Mouse (Mus musculus): Measurements from ENCODE around the gene Synj2.

Synj2 gene

DNA sequence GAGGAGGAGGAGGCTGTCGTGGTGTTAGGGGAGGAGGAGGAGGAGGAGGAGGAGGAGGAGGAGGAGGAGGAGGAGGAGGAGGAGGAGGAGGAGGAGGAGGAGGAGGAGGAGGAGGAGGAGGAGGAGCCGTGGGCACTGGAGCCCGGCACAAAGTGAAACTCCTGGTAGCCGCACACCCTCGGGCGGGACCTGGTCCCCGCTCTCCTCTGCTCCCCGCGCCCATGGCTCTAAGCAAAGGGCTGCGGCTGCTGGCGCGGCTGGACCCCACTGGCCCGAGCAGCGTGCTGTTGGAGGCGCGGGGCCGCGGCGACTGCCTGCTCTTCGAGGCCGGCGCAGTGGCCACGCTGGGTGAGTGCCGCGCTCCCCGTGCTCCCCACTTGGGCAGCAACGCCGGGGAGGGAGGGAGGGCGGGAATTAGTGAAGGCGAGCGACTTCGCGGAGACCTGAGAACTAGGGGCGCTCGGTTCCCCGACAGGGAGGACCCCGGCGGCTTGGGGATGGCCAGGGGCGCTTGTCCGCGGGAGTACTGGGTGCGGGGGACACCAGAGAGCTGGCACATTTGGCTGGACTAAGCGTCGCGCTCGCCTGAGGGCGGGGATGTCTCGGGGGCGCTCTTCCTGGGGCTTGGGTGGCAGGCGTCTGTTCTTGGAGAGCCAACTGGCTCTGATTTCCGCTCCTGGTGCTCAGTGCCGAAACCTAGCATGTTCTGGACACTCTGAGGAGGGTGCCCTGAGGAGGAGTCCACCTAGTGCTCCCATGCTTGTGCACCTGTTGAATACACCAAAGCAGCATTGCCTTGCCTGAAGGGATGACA is at the start of gene Synj2:
Gene Synj2 (plus strand): TSS at position 51 of the 814 bp plus-strand sequence.
- peak; percentile 45 for DNase-seq (ENCODE audit: low spot score)

DNA sequence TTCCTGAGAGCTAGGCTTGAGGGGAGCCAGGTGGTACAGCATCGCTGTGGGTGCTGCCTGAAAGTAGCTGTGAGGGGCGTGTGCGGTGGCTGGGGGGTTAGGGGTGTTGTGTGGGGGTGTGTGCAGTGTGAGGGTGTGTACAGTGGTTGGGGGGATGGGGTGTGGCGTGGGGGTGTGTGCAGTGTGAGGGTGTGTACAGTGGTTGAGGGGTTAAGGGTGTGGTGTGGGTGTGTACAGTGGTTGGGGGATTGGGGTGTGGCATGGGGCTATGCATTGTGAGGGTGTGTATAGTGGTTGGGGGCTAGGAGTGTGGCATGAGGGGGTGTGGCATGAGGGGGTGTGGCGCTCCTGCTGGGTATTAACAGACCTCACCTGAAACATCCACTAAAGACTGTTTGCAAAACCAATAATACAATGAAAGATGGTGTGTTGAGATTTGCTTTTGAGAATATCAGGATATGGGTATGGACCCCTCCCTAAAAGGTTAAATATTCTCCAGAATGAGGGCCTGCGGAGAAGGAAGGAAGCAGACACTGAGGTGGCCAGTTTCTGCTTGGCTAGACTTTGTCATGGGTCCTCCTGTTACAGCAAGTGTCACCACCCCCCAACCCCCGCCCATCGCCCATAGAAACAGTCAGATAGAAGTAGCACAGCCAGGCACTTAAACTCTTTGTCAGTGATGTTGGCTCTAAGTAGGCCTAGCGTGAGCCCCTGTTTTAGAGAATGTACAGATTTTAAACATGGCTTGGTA is 49.0 kb upstream of the Synj2 start:
- DNase-seq (ENCODE audit: low spot score): no peak

DNA sequence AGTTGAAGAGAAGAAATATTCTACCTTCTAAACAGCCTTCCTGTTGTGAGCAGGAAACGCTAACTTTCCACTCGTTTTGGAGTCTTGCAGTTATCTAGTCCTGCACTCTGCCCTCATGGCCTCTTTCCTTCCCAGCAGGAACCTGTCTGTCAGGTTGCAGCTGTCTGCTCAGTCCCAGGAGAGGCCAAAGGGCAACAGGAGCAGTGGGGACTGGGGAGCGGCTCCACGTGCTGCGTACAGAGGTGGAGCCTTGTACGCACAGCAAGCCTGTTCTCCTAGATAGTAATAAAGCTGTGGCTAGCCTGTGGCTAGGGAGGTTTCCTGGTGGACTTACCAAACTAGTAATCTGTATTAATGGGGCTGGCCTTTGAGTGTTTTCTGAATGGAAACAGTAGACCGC is 48.0 kb upstream of the Synj2 start:
- no peak for DNase-seq (ENCODE audit: low spot score)

DNA sequence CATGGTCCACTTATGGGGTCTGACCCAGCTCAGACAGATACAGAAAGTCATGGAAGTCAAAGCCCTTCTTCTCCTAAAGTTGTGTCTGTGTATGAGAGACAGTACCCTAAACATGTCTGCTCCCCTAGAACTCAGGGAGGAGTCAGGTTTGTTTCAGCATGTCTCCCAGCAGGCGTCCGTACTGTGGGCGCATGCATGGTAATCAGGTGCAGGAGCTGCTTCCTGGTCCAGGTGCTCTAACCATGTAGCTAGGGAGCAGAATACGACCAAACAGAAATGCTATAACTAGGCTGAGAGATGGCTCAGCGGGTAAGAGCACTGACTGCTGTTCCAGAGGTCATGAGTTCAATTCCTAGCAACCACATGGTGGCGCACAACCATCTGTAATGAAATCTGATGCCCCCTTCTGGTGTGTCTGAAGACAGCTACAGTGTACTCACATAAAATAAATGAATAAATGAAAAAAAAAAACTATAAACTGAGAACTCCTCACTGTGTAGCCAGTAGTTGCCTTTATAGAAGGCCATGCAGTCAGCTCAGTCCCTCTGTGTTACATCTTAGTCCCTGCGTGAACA is 47.4 kb upstream of the Synj2 start:
- DNase-seq (ENCODE audit: low spot score): no peak

DNA sequence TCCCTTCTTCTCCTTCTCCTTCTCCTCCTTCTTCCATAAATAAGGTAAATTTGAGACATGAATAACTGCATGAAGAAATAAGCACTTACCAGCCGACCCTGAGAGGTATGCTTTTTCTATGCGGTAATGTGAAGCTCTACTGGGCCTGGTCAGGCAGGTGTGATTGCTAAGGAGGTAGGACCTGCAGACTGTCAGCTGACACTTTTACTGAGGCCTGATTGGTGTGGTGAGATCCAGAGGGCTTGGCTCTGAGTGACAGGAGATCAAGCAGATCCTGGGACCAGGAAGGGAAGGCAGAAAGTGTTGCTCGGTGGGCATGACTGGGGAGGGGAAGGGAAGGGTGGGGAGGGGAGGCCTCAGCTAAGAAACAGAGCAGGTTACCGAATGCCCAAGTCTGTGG is 45.0 kb upstream of the Synj2 start:
- no peak for DNase-seq (ENCODE audit: low spot score)

DNA sequence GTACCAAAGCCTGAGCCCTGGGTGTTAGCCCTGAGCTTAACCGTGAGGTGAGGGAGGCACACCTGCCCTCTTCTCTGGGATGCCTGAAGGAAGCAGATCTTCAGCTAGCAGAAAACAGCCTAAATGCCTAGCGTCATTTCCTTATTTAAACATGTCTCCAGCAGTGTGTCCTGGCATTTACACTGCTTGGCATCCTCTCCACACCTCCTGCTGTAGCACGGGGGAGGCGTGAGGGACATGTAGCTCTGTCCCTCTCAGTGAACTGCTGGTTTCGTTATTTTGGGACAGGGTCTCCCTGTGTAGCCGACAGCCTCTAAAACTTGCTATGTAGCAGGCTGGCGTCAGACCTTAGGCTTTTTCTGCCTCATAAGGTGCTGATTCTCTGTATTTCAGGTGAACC is 44.5 kb upstream of the Synj2 start:
- DNase-seq (ENCODE audit: low spot score): no peak

DNA sequence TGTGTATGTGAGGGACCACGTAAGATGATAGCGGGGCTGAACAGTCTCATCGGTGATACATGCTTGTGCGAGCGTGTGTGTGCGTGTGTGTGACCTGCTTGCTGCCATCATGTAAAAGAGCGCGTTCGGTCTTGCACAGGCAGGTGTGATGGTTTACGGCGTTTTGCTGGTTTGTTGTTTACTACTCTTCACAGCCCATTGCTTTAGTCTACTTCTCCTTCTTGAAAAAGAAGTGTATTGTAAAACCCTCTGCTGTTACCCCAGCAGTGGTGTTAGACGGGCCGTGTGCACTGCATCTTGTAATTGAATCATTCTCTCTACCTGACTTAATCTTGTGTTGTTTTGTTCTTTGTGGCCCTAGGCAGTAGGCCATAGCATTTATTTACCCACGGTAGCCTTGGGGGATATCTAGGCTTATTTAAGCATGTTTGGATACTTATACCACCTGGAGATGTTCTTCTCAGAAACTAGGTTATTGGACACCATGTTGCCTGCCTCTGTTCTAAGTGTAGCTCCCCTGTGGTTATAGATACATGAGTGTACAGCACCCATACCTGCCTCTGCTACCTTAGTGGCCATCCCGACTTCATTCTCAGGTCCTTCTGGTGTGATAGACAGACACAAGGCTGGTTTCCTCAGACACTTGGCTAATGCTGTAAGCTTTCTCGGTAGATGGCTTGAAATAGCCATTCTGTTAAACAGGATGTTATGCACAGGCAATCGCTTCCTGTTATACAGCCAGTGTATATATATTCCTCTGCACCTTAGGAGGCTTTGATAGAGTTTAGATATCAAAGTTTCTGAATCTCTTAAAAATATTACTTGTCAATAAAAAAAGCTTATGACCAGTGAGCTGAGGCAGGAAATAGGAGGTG is 43.5 kb upstream of the Synj2 start:
- no peak for DNase-seq (ENCODE audit: low spot score)

DNA sequence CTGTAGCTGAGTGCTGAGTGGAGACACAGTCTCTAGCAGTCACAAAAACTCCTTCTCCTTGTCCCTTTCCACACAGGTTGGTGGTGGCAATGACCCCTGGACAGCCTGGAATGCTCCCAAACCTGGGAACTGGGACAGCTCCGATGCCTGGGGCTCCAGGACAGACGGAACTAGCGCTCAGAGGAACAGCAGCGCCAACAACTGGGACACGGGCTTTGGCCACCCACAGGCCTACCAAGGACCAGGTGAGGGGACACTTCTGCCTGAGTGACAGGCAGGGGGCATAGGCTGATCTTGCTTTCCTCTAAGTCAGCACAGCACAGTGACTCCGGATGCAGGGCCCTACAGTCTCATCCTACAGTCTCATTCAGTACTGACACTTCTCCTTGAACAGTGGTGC is 41.8 kb upstream of the Synj2 start:
- DNase-seq (ENCODE audit: low spot score): no peak

DNA sequence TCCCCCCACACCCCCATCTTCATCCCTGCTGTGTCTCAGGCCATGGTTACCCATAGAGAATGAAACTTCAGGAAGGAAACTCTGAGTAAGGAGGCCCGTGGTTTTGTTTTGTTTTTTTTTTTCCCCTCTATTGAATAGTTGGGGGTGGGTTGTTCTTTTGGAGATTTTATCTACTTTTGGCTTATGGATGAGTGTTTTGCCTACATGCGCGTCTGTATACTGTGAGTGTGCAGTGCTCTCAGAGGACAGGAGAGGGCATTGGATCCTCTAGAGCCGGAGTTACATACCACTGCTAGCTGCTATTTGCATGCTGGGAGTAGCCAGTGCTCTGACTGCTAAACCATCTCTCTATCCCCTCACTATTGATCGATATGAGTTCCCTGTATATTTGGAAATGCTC is 39.7 kb upstream of the Synj2 start:
- DNase-seq (ENCODE audit: low spot score): no peak

DNA sequence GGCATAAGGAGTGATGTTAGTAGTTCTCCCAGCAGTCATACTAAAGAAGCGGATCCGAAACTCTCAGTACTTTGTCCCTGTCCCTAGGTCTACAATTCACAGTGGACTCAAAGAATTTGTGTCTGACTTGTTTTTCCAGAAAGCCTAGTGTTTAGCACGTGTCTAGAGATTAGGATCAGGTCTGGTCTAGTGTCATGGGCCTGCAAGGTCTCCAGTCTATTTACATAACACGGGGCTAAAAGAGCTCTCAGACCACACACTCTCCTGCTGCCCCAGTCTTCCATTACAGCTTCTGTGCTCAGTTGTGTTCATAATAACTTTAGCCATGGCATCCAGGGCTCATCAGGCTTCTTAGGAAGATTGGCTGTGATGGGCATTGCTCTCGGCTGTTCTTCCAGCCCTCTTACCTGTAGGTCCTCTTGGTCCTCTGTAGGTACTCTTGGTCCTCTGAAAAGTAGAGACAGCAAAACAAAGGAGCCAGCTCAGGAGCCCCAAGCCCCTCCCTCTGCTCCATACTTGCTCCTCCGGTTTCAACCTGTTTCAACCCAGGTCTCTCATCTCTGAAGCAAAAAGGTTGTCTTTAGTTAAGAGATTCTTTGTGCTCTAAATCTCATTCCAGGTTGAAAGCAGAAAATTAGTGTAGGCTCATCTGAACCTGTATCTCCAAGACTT is 37.3 kb upstream of the Synj2 start:
- no peak for DNase-seq (ENCODE audit: low spot score)

DNA sequence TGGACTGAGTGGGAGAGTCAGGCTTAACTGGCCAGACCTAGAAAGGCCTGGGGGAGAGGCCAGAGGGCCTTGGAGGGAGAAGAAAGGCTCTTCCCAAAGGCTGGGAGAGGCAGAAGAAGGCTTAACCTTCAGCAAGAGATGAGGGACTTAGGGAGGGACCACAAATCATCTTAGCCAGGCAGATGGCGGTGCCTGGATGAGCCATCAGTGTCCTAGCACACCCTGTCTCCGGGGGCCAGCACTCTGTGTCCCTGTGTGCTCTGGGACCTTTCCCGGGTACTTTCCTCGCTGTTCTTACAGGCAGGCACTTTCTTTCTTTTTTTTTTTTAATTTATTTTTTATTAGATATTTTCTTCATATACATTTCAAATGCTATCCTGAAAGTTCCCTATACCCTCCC is 31.4 kb upstream of the Synj2 start:
- no peak for DNase-seq (ENCODE audit: low spot score)

DNA sequence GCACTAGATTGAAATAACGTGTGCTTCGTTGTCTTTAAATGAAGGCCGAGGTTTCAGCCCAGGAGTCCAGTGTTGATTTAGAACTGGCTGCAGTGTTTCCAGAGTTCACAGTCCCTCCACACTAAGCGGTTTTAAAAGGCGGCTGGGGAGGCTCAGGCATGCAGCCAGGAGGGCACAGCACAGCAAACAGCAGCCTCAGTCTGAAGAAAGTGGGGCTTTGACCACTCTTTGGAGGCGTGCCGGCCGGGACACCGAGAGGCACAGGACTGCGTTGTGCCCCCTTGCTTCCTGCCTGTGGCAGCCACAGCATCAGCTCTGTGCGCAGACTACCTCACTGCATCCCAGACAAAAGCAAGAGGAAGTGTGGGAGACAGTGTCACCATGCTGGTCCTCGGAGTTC is 29.5 kb upstream of the Synj2 start:
- DNase-seq (ENCODE audit: low spot score): peak; percentile 65

DNA sequence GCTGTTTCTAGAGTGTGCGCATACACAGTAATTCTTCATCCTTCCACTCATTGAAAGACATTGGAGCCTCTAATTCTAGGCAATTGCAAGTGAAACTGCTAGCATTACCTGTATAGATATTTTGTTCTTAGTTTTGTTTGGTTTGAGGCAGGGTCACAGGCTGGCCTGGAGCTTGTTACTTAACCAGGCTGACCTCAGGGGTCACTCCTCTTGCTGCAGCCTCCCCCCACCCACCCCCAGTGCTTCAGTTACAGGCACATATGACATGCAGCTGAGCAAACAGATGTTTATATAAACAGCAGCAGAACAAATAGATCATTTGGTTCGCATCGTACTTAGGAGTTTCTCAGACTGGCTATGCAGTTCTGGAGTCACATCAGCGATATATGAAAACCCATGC is 28.3 kb upstream of the Synj2 start:
- no peak for DNase-seq (ENCODE audit: low spot score)

DNA sequence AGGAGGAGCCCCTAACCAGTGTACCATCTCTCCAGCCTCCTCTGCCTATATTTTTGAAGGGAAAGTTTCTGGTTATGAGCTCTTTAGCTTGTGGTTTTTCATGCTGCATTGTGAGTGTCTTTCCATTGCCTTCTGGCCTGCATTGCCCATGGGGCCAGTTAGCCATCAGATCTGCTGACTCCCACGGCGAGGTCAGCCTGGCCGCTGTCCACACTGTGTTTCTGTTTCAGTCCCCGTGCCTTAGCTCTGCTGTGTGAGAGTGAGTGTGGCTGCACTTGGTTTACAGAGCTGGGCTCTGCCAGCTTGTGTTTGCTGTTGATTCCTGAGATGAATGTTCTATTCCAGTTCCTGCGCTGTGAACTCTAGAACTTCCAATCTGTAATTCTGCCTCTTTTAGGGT is 26.9 kb upstream of the Synj2 start:
- no peak for DNase-seq (ENCODE audit: low spot score)

DNA sequence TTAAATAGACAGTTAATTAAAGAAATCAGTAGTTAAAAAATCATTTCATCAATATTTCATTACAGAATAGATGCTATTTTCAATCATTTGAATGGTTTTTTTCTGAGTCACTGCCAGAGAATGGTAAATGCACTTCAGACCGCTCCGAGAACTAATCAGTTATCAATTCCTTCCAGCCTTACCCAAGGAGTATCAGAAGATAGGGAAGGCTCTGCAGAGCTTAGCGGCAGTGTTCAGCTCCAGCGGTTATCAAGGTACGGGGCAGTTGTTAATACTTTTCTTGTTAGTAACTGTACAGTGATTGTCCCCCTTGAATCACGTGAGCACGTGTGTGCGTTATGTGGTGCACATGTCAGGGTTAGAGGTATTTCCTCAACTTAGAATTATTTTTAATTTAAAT is 19.1 kb upstream of the Synj2 start:
- no peak for DNase-seq (ENCODE audit: low spot score)

DNA sequence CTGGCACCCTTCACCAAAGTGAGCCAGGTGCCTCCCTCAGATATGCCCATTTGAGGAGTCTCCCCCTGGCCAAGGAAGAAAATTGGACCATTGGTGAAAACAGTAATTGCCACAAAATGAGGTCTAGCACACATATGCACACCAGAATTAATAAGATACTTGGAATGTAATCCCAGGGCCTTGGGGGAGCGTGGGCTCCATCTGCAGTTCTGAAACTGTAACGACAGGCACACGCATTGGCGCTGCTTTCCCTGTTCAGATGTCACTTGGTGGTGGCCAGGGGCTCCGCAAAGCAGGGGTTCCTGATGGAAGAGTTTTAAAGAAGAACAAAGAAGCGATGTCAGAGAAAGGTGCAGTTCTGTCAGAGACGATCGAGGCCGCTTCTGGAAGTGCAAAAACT is 17.8 kb upstream of the Synj2 start:
- DNase-seq (ENCODE audit: low spot score): peak; percentile 63

DNA sequence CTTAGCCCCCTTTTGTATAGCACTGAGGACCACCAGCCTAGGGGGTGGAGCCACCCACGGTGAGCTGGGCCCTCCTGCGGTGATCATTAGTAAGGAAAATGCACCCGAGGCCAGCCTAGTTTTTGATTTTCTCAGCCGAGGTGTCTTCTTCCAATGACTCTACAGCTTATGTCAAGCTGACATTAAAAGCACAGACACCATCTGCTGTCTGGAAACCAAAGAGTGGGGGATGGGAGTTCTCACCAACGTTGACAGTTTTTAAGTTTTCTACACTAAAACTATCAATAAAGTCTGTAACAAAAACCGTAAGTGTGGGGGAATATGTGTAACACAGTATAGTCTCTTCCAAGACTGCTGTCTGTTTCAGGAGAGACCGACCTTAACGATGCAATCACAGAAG is 16.8 kb upstream of the Synj2 start:
- peak; percentile 26 for DNase-seq (ENCODE audit: low spot score)

DNA sequence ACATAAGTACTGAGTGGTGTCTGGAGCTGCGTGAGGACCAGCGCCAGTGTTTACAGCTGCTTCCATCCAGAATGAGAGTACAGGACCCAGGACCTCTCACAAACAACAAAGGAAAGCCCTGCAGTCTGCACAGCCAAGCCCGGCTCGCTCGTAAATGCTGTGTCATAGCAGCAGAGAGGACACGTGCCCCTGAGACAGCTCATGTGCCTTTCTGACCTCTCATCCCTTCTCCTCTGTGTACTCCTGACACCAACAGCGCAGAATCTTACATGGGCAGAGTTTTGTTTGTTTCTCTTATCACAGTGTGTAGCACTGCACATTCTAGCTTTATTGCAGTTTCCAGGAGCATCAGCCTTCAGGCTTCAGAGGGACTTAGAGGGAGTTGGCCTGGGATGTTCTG is 14.4 kb upstream of the Synj2 start:
- DNase-seq (ENCODE audit: low spot score): no peak

DNA sequence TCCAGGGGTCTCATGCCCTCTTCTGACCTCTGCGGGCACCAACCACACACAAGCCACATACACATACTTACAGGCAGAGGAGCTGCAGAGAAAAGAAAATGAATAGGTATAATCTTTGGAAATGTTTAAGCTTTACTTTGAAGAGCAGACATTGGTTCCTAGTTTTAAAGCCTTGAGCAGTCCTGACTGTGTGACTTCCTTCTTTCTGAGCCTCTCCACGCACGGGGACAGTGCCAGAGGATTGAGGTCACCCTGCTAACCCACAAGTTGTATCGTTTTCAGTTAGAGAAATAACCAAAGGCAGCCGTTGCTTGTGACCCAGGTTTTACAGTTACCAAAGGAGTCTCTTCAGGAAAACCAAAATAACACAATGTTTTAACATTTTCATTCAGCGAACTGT is 12.0 kb upstream of the Synj2 start:
- DNase-seq (ENCODE audit: low spot score): no peak

DNA sequence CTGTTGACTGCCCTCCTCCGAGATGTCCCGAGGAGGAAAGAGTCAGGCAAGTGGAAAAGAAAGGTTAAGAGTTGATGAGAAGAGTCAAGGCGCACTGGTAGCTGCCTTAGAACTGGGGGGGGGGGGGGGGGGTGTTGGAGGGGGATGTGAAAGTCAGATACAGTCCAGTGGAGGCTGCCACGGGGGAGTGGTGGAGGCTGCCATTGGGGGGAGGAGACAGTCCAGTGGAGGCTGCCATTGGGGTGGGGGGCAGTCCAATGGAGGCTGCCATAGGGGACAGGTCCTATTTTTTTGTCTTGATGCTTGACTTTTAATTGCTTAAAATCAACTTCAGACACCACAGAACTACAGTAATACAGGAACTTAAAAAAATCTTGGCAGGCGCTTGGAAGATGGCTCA is 8.9 kb upstream of the Synj2 start:
- DNase-seq (ENCODE audit: low spot score): no peak

DNA sequence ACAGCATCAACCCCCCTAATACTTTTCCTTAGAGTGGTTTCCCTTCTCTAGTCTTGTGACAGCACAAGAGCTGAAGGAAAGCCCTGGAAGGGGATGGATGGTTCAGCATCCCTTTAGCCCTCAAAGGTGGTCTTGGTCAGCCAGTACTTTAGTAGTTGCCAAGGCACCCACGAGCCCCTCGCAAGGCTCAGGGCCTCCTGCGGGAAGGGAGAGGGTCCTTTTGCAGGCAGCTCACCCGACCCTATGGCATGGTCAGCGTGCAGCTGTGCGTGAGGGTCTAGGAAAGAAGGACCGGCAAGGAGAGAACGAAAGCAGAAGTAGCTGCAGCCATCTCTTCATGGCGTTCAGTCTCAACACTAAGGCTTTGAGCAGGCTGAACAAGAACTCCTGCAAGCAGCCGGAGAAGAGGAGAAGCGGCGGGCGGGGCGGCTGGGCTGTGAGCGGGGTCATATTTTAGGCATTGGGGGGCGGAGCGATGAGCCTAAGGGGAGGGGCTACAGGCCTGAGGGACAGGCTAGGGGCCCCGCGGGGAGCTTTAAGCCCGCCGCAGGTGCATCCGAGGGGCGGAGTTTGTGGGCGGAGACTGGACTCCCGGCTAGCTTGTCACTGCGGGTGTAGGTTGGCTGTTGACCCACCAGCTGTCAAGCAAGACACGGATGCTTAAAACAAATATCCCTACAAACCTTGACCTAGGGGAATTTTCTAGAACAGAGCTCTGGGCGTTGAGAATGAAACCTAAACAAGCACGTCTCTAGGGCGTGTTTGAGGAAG is 6.3 kb upstream of the Synj2 start:
- peak; percentile 63 for DNase-seq (ENCODE audit: low spot score)
